Mouse (Mus musculus): ENCODE data around the gene Fibin. TPM values are rescaled to one million over a fixed set of nuclear protein-coding genes. Genes with fewer than 3 reads are reported as not detected.

The Fibin gene
- not detected in 2 replicates for polyA plus RNA-seq (2011; ENCODE audit: insufficient read depth, insufficient read length, low read depth, missing spikeins)

DNA sequence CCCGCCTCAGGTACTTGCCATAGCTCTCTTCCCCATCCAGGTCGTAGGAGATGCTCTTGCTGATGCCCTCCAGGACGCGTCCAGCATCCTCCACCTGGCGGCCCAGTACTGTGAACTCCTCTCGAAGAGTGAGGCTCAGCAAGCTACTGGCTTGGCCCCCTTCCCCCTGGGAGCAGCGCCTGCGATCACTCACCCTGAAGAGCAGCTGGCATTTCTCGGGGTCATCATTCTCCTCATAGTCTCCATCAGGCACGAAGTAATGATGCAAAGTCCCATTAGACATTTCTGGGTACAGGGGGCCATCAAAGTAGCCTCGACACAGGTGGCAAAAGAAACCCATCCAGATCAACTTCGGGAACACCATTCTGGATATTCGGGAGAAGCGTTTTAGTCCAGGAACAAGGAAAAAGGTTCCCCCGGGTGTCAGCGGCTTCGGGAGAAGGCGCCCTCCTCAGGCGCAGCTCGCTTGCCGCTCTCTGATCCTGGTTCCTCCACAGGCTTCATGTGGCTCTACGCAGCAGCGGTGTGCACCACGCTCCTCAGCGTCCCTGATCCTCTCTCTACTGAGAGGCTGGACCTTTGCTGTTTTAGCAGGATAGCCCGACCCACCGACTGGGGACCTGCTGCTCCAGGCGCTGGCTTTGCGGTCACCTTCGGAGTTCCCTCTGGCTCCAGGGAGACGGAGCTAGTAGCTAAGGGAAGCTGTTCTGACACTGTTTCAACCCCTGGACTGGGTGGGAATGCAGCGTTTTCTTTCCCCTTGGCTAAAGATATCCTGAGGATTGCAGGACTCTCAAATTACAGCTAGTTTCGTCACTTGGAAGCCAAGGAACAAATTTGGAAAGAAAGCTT, at the start of gene Fibin:
Gene Fibin, minus strand, starts transcription at position 752 of the 852 bp plus-strand sequence.
- no peak within 1 kb of the TSS for H3K27ac ChIP-seq (ENCODE audit: insufficient read depth, low read length)

DNA sequence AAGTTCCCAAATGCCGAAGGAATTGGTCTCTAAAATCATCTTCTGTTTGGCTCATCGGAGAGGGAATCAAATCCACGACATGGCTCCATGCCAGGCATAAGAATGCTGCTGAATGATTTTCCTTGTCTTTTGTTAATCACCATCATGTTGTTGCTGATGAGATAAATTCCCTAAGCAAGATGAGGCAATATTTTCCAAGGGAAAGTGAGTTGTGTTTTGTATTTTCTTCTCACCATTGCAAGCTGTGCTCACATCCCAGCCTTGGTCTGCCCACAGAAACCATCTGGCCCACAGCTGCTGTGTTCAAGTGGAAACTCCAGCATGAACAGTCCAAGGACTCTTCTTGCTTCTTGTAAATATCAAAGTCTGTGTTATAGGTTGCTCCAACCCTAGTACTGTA, 48.4 kb upstream of the Fibin start:
- no peak overlapping the region for H3K9ac ChIP-seq (ENCODE audit: low read depth, poor library complexity, severe bottlenecking)
- no peaks in the 10 kb centered on the region for H3K27me3 ChIP-seq (ENCODE audit: control insufficient read depth, insufficient read depth, low read length, poor library complexity, severe bottlenecking)
- TF ChIP-seq CTCF (IDR thresholded peaks at IDR 0.05; ENCODE audit: low read depth, low read length) (no peak), EP300 (IDR thresholded peaks at IDR 0.05; ENCODE audit: insufficient read depth, low read depth, low read length) (no peak), POLR2A (IDR thresholded peaks at IDR 0.05; ENCODE audit: insufficient read depth, low read length) (no peak)
- H3K4me1 ChIP-seq (ENCODE audit: control insufficient read depth, insufficient read depth, low read length): no peaks in the 10 kb centered on the region
- no peak overlapping the region for H3K4me3 ChIP-seq (ENCODE audit: low read depth, low read length)
- H3K27ac ChIP-seq (ENCODE audit: insufficient read depth, low read length): no peak overlapping the region
- H3K9me3 ChIP-seq (replicated peaks; ENCODE audit: control insufficient read depth, insufficient read depth, low read length, poor library complexity, severe bottlenecking): no peaks in the 10 kb centered on the region
- no peaks in the 10 kb centered on the region for H3K36me3 ChIP-seq (ENCODE audit: control insufficient read depth, insufficient read depth, low read length, poor library complexity, severe bottlenecking)

More for the DNA sequence above, at the start of gene Fibin:
- H3K4me1 ChIP-seq (ENCODE audit: control insufficient read depth, insufficient read depth, low read length): no peaks in the 10 kb centered on the region
- no peaks in the 10 kb centered on the region for H3K9me3 ChIP-seq (replicated peaks; ENCODE audit: control insufficient read depth, insufficient read depth, low read length, poor library complexity, severe bottlenecking)
- TF ChIP-seq CTCF (IDR thresholded peaks at IDR 0.05; ENCODE audit: low read depth, low read length): peak; percentile 37
- TF ChIP-seq POLR2A (IDR thresholded peaks at IDR 0.05; ENCODE audit: insufficient read depth, low read length): no peak
- H3K4me3 ChIP-seq (ENCODE audit: low read depth, low read length): peak within 1 kb of the TSS; percentile 22
- no peak within 1 kb of the TSS for H3K9ac ChIP-seq (ENCODE audit: low read depth, poor library complexity, severe bottlenecking)
- no peaks in the 10 kb centered on the region for H3K27me3 ChIP-seq (ENCODE audit: control insufficient read depth, insufficient read depth, low read length, poor library complexity, severe bottlenecking)
- H3K36me3 ChIP-seq (ENCODE audit: control insufficient read depth, insufficient read depth, low read length, poor library complexity, severe bottlenecking): no peaks in the 10 kb centered on the region

DNA sequence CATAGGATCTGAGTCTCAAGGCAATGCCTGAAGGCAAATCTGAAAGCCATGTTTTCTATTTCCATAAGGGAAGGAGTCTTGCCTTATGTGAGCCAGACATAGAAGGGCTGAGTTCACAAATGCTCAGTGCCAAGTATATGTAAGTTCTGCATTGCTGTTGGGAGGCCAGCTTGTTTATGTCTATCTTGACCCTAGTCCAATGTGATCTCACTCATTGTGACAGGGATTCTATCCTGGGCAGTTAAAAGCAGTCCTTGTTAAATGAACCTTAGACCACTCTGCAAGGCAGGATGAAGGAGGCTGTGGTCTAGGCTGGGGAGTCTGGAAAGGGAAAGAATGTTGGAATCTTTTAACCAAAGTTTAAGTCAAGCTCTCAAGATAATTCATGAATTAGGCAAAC, 45.8 kb upstream of the Fibin start:
- Histone ChIP-seq H3K36me3 (ENCODE audit: control insufficient read depth, insufficient read depth, low read length, poor library complexity, severe bottlenecking) (no peaks in the 10 kb centered on the region), H3K4me1 (ENCODE audit: control insufficient read depth, insufficient read depth, low read length) (no peaks in the 10 kb centered on the region), H3K27me3 (ENCODE audit: control insufficient read depth, insufficient read depth, low read length, poor library complexity, severe bottlenecking) (no peaks in the 10 kb centered on the region), H3K4me3 (ENCODE audit: low read depth, low read length) (no peak overlapping the region), H3K27ac (ENCODE audit: insufficient read depth, low read length) (no peak overlapping the region), H3K9ac (ENCODE audit: low read depth, poor library complexity, severe bottlenecking) (no peak overlapping the region), H3K9me3 (replicated peaks; ENCODE audit: control insufficient read depth, insufficient read depth, low read length, poor library complexity, severe bottlenecking) (no peaks in the 10 kb centered on the region)
- TF ChIP-seq POLR2A (IDR thresholded peaks at IDR 0.05; ENCODE audit: insufficient read depth, low read length): no peak
- TF ChIP-seq EP300 (IDR thresholded peaks at IDR 0.05; ENCODE audit: insufficient read depth, low read depth, low read length): no peak
- no peak for TF ChIP-seq CTCF (IDR thresholded peaks at IDR 0.05; ENCODE audit: low read depth, low read length)

DNA sequence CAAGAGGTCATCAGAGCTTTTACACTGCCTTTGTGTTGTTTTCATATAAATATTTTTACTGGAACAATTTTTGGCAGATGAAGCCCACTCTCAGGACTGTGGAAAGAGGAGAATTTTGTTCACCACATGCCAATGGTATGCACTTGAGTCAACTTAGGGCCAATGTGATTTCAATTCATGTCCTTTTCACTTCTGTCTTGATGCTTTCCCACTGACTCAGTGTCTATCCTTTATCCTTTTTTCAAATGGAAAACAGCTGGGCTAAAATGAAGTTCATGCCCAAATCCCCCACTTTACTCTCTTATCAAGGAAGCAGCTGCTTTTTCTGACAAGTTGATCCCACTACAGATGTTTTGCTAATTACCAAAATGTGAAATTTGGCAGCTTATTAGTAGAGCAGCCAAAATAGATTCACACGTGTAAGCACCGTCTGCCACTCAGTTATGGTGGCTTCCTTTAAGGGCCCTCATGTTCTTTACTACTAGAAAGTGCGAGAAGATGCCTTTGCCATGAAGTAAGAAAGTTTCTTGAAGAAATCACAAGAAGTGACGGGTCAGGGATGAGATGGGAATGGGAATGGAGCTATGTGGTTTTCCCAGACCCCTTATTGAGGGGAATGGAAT, 29.8 kb upstream of the Fibin start:
- no peak for TF ChIP-seq CTCF (IDR thresholded peaks at IDR 0.05; ENCODE audit: low read depth, low read length)
- TF ChIP-seq EP300 (IDR thresholded peaks at IDR 0.05; ENCODE audit: insufficient read depth, low read depth, low read length): no peak
- no peak for TF ChIP-seq POLR2A (IDR thresholded peaks at IDR 0.05; ENCODE audit: insufficient read depth, low read length)
- H3K9me3 ChIP-seq (replicated peaks; ENCODE audit: control insufficient read depth, insufficient read depth, low read length, poor library complexity, severe bottlenecking): no peaks in the 10 kb centered on the region
- no peaks in the 10 kb centered on the region for H3K4me1 ChIP-seq (ENCODE audit: control insufficient read depth, insufficient read depth, low read length)
- no peak overlapping the region for H3K27ac ChIP-seq (ENCODE audit: insufficient read depth, low read length)
- no peaks in the 10 kb centered on the region for H3K27me3 ChIP-seq (ENCODE audit: control insufficient read depth, insufficient read depth, low read length, poor library complexity, severe bottlenecking)
- no peak overlapping the region for H3K9ac ChIP-seq (ENCODE audit: low read depth, poor library complexity, severe bottlenecking)
- no peaks in the 10 kb centered on the region for H3K36me3 ChIP-seq (ENCODE audit: control insufficient read depth, insufficient read depth, low read length, poor library complexity, severe bottlenecking)
- no peak overlapping the region for H3K4me3 ChIP-seq (ENCODE audit: low read depth, low read length)

DNA sequence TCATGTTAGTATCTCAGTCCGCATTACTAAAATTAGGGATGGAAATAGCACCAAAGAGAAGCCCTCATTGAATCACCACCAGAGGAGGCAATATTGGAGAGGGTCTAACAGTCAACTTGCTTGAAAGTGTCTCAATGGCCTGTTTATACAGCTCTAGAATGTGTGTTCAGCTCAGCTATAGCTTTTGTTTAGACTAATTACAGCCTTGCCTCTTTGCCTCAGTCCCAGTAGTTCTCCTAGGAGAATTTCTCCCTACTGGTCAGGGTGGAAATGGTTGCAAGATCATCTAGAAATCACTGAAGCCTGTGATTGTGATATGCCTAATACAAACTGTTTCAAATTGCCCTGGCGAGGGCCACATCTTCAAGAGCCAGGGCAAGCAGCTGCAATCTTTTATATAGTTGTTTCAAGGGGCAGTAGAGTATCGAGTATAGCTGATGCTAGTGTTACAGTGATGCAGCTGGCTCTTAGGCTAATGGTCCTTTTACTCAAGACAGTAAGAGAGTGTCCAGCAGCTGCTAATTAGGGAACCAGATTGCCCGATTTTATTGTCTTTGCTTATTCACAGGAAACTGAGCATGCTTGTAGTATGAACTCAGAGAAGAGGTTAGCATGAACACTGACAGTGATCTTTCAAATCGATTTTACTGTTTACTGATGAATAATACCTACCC, 27.9 kb upstream of the Fibin start:
- no peaks in the 10 kb centered on the region for H3K36me3 ChIP-seq (ENCODE audit: control insufficient read depth, insufficient read depth, low read length, poor library complexity, severe bottlenecking)
- H3K9ac ChIP-seq (ENCODE audit: low read depth, poor library complexity, severe bottlenecking): no peak overlapping the region
- TF ChIP-seq CTCF (IDR thresholded peaks at IDR 0.05; ENCODE audit: low read depth, low read length) (no peak), EP300 (IDR thresholded peaks at IDR 0.05; ENCODE audit: insufficient read depth, low read depth, low read length) (no peak), POLR2A (IDR thresholded peaks at IDR 0.05; ENCODE audit: insufficient read depth, low read length) (no peak)
- no peak overlapping the region for H3K27ac ChIP-seq (ENCODE audit: insufficient read depth, low read length)
- H3K4me1 ChIP-seq (ENCODE audit: control insufficient read depth, insufficient read depth, low read length): no peaks in the 10 kb centered on the region
- no peaks in the 10 kb centered on the region for H3K9me3 ChIP-seq (replicated peaks; ENCODE audit: control insufficient read depth, insufficient read depth, low read length, poor library complexity, severe bottlenecking)
- no peak overlapping the region for H3K4me3 ChIP-seq (ENCODE audit: low read depth, low read length)
- H3K27me3 ChIP-seq (ENCODE audit: control insufficient read depth, insufficient read depth, low read length, poor library complexity, severe bottlenecking): no peaks in the 10 kb centered on the region
